Mouse (Mus musculus) hindbrain, embryonic 13.5 days (tissue): ENCODE results near the gene Srrm2. TPM values are rescaled to one million over a fixed set of nuclear protein-coding genes. Genes with fewer than 3 reads are reported as not detected.

Source experiments
- ATAC-seq: fragments of 200-750 bp; cut with Nextera tagmentation; 2 replicates; pipeline ENCODE4 v1.8.0; 2017; ENCODE audit warnings: moderate TSS enrichment; ENCODE audit not compliant: low FRiP score
- H3K27ac ChIP-seq: fragments of 300-500 bp; sonication (generic); 2 replicates; pipeline ENCODE4 v1.5.1; 2015; ENCODE audit warnings: inconsistent platforms, mild to moderate bottlenecking, moderate library complexity
- H3K27me3 ChIP-seq: fragments of 300-500 bp; sonication (generic); 2 replicates; pipeline ENCODE4 v1.6.1; 2015; ENCODE audit warnings: mild to moderate bottlenecking, inconsistent platforms
- H3K36me3 ChIP-seq: fragments of 300-500 bp; sonication (generic); 2 replicates; pipeline ENCODE4 v1.6.1; 2015; ENCODE audit warnings: mild to moderate bottlenecking, inconsistent platforms
- H3K4me1 ChIP-seq: fragments of 300-500 bp; sonication (generic); replicated peaks from 2 replicates; pipeline ENCODE4 v1.6.1; 2015; ENCODE audit warnings: inconsistent platforms
- H3K4me2 ChIP-seq: fragments of 300-500 bp; sonication (generic); 2 replicates; pipeline ENCODE4 v1.6.1; 2015; ENCODE audit warnings: inconsistent platforms, mild to moderate bottlenecking, moderate library complexity
- H3K4me3 ChIP-seq: fragments of 300-500 bp; sonication (generic); 2 replicates; pipeline ENCODE4 v1.5.1; 2015; ENCODE audit warnings: mild to moderate bottlenecking, inconsistent platforms
- H3K9ac ChIP-seq: fragments of 300-500 bp; sonication (generic); 2 replicates; pipeline ENCODE4 v1.6.1; 2015; ENCODE audit warnings: mild to moderate bottlenecking, inconsistent platforms
- H3K9me3 ChIP-seq: fragments of 300-500 bp; sonication (generic); 2 replicates; pipeline ENCODE4 v1.6.1; 2016; ENCODE audit warnings: inconsistent platforms
- WGBS: fragments of 180-500 bp; shearing (Covaris S2); methylation state at CpG from one replicate; pipeline ENCODE4 v1.1.7; 2015; 5-methylcytosine and 5-hydroxymethylcytosine counted together
- polyA plus RNA-seq: library from polyadenylated mRNA; unstranded; fragments of >200 nt; fragmentation: Nextera tagmentation; extraction: Ambion mirVana; gene quantifications from 2 replicates; pipeline ENCODE4 v1.2.1, GENCODE M21; 2015

The Srrm2 gene
- polyA plus RNA-seq, 1 experiment from 2014 or later = 583 TPM

- H3K9me3 ChIP-seq = no peaks in the 10 kb centered on the region
- H3K27ac ChIP-seq = no peak overlapping the region
- H3K9ac ChIP-seq = no peak overlapping the region
- no peaks in the 10 kb centered on the region for H3K27me3 ChIP-seq
- H3K36me3 ChIP-seq = peaks cover 16% of the 10 kb centered on the region
- 95% methylated on average over 8 of the region's 8 CpGs for WGBS
- peaks cover 24% of the 10 kb centered on the region for H3K4me1 ChIP-seq
- no peak overlapping the region for H3K4me2 ChIP-seq
- no peak for ATAC-seq
- no peak overlapping the region for H3K4me3 ChIP-seq
Measured at GRCm38 (mm10) chr17:23795323-23795722, 5.0 kb downstream of the Srrm2 start.

- no peak overlapping the region for H3K27ac ChIP-seq
- no peaks in the 10 kb centered on the region for H3K27me3 ChIP-seq
- ATAC-seq = no peak
- no peak overlapping the region for H3K4me2 ChIP-seq
- no peak overlapping the region for H3K4me3 ChIP-seq
- peaks cover 5% of the 10 kb centered on the region; the same call in 1 of the 2 replicates for H3K4me1 ChIP-seq
- H3K9ac ChIP-seq = no peak overlapping the region
- WGBS = 83% methylated on average over 7 of the region's 7 CpGs
- H3K9me3 ChIP-seq = no peaks in the 10 kb centered on the region
- H3K36me3 ChIP-seq = peaks cover 18% of the 10 kb centered on the region
Measured at GRCm38 (mm10) chr17:23797316-23797715, 7.0 kb downstream of the Srrm2 start.

GRCm38 (mm10) chr17:23801627-23802026 lies 11.3 kb downstream of the Srrm2 start:
- no peak overlapping the region for H3K27ac ChIP-seq
- WGBS = 92% methylated on average over 10 of the region's 10 CpGs
- no peak overlapping the region for H3K9ac ChIP-seq
- no peak overlapping the region for H3K4me3 ChIP-seq
- no peak overlapping the region for H3K4me2 ChIP-seq
- no peaks in the 10 kb centered on the region for H3K27me3 ChIP-seq
- ATAC-seq = no peak
- H3K36me3 ChIP-seq = peaks cover 18% of the 10 kb centered on the region
- peaks cover 26% of the 10 kb centered on the region for H3K4me1 ChIP-seq
- no peaks in the 10 kb centered on the region for H3K9me3 ChIP-seq

- Histone ChIP-seq H3K36me3 (peaks cover 15% of the 10 kb centered on the region), H3K4me1 (peaks cover 38% of the 10 kb centered on the region), H3K27ac (peak overlapping the region; percentile 99), H3K9ac (peak overlapping the region; percentile 96), H3K9me3 (no peaks in the 10 kb centered on the region), H3K4me3 (peak overlapping the region; percentile 91), H3K4me2 (peak overlapping the region; percentile 92), H3K27me3 (no peaks in the 10 kb centered on the region)
- ATAC-seq = peak; percentile 98
- 0% methylated on average over 55 of the region's 60 CpGs for WGBS
Measured at GRCm38 (mm10) chr17:23802746-23803365, 12.5 kb downstream of the Srrm2 start.

- peak overlapping the region; percentile 99 for H3K27ac ChIP-seq
- H3K9me3 ChIP-seq = no peaks in the 10 kb centered on the region
- H3K4me3 ChIP-seq = peak overlapping the region; percentile 91
- 1% methylated on average over 56 of the region's 83 CpGs for WGBS
- peaks cover 17% of the 10 kb centered on the region for H3K36me3 ChIP-seq
- peaks cover 40% of the 10 kb centered on the region for H3K4me1 ChIP-seq
- no peaks in the 10 kb centered on the region for H3K27me3 ChIP-seq
- H3K9ac ChIP-seq = peak overlapping the region; percentile 96
- H3K4me2 ChIP-seq = peak overlapping the region; percentile 92
- ATAC-seq = peak; percentile 76
Measured at GRCm38 (mm10) chr17:23803366-23804041, 13.2 kb downstream of the Srrm2 start.

- no peaks in the 10 kb centered on the region for H3K27me3 ChIP-seq
- peak overlapping the region; percentile 92 for H3K4me2 ChIP-seq
- H3K9ac ChIP-seq = peak overlapping the region; percentile 96
- no peaks in the 10 kb centered on the region for H3K9me3 ChIP-seq
- H3K36me3 ChIP-seq = peaks cover 27% of the 10 kb centered on the region
- peaks cover 40% of the 10 kb centered on the region for H3K4me1 ChIP-seq
- ATAC-seq = no peak
- 4% methylated on average over 8 of the region's 8 CpGs for WGBS
- H3K4me3 ChIP-seq = peak overlapping the region; percentile 91
- no peak overlapping the region for H3K27ac ChIP-seq
Measured at GRCm38 (mm10) chr17:23804426-23805085, 14.2 kb downstream of the Srrm2 start.

- no peaks in the 10 kb centered on the region for H3K27me3 ChIP-seq
- H3K4me1 ChIP-seq = peaks cover 40% of the 10 kb centered on the region
- H3K27ac ChIP-seq = peak overlapping the region; percentile 37; the same call in 1 of the 2 replicates
- peak overlapping the region; percentile 29 for H3K4me2 ChIP-seq
- no peak for ATAC-seq
- 85% methylated on average over 25 of the region's 25 CpGs for WGBS
- H3K4me3 ChIP-seq = 0 out of 2 replicates have a peak overlapping the region, but pooled peaks have one; percentile 4
- no peaks in the 10 kb centered on the region for H3K9me3 ChIP-seq
- H3K9ac ChIP-seq = 0 out of 2 replicates have a peak overlapping the region, but pooled peaks have one; percentile 21
- H3K36me3 ChIP-seq = peaks cover 43% of the 10 kb centered on the region
Measured at GRCm38 (mm10) chr17:23806867-23807266, 16.5 kb downstream of the Srrm2 start.

GRCm38 (mm10) chr17:23807918-23808317 lies 17.6 kb downstream of the Srrm2 start:
- no peak for ATAC-seq
- no peak overlapping the region for H3K4me3 ChIP-seq
- H3K4me2 ChIP-seq = no peak overlapping the region
- WGBS = 95% methylated on average over 3 of the region's 3 CpGs
- peaks cover 51% of the 10 kb centered on the region for H3K36me3 ChIP-seq
- no peak overlapping the region for H3K27ac ChIP-seq
- H3K27me3 ChIP-seq = no peaks in the 10 kb centered on the region
- H3K9me3 ChIP-seq = no peaks in the 10 kb centered on the region
- no peak overlapping the region for H3K9ac ChIP-seq
- peaks cover 40% of the 10 kb centered on the region for H3K4me1 ChIP-seq

GRCm38 (mm10) chr17:23815641-23816040 lies 25.3 kb downstream of the Srrm2 start:
- Histone ChIP-seq H3K36me3 (peaks cover 94% of the 10 kb centered on the region), H3K27ac (no peak overlapping the region), H3K9ac (no peak overlapping the region), H3K4me2 (no peak overlapping the region), H3K4me1 (no peaks in the 10 kb centered on the region), H3K27me3 (no peaks in the 10 kb centered on the region), H3K9me3 (peaks cover 22% of the 10 kb centered on the region; the same call in 1 of the 2 replicates), H3K4me3 (no peak overlapping the region)
- WGBS = over 99% methylated on average over 16 of the region's 16 CpGs
- ATAC-seq = no peak

- WGBS = 98% methylated on average over 8 of the region's 8 CpGs
- peaks cover 98% of the 10 kb centered on the region for H3K36me3 ChIP-seq
- H3K27me3 ChIP-seq = no peaks in the 10 kb centered on the region
- no peak for ATAC-seq
- H3K4me1 ChIP-seq = no peaks in the 10 kb centered on the region
- H3K9ac ChIP-seq = no peak overlapping the region
- peaks cover 22% of the 10 kb centered on the region; the same call in 1 of the 2 replicates for H3K9me3 ChIP-seq
- H3K4me3 ChIP-seq = no peak overlapping the region
- no peak overlapping the region for H3K4me2 ChIP-seq
- H3K27ac ChIP-seq = no peak overlapping the region
Measured at GRCm38 (mm10) chr17:23818579-23818978, 28.2 kb downstream of the Srrm2 start.

GRCm38 (mm10) chr17:23819235-23819634 lies 28.9 kb downstream of the Srrm2 start:
- no peak for ATAC-seq
- Histone ChIP-seq H3K27me3 (no peaks in the 10 kb centered on the region), H3K9ac (no peak overlapping the region), H3K9me3 (peaks cover 22% of the 10 kb centered on the region; the same call in 1 of the 2 replicates), H3K36me3 (peaks cover 99% of the 10 kb centered on the region), H3K4me3 (no peak overlapping the region), H3K27ac (no peak overlapping the region), H3K4me1 (no peaks in the 10 kb centered on the region), H3K4me2 (no peak overlapping the region)
- 98% methylated on average over 25 of the region's 25 CpGs for WGBS

GRCm38 (mm10) chr17:23820731-23821130 lies 30.4 kb downstream of the Srrm2 start:
- Histone ChIP-seq H3K4me3 (no peak overlapping the region), H3K27me3 (no peaks in the 10 kb centered on the region), H3K9me3 (peaks cover 20% of the 10 kb centered on the region; the same call in 1 of the 2 replicates), H3K4me1 (no peaks in the 10 kb centered on the region), H3K36me3 (peaks cover 100% of the 10 kb centered on the region), H3K9ac (no peak overlapping the region), H3K27ac (no peak overlapping the region), H3K4me2 (no peak overlapping the region)
- no peak for ATAC-seq
- WGBS = 96% methylated on average over 5 of the region's 5 CpGs
